Mouse (Mus musculus): ENCODE results near the gene Angptl8.

Gene Angptl8

GRCm38 (mm10) chr9:21816716-21817305 lies 18.5 kb upstream of the Angptl8 start:
- DNase-seq (ENCODE audit: inconsistent ontology term) = no peak

- no peak for DNase-seq (ENCODE audit: inconsistent ontology term)
Observed at GRCm38 (mm10) chr9:21818125-21818524, 17.2 kb upstream of the Angptl8 start.

- no peak for DNase-seq (ENCODE audit: inconsistent ontology term)
Observed at GRCm38 (mm10) chr9:21818561-21818960, 16.7 kb upstream of the Angptl8 start.

- no peak for DNase-seq (ENCODE audit: inconsistent ontology term)
Observed at GRCm38 (mm10) chr9:21819181-21819729, 16.1 kb upstream of the Angptl8 start.

GRCm38 (mm10) chr9:21820183-21820582 lies 15.1 kb upstream of the Angptl8 start:
- DNase-seq (ENCODE audit: inconsistent ontology term) = no peak

GRCm38 (mm10) chr9:21822686-21823085 lies 12.6 kb upstream of the Angptl8 start:
- no peak for DNase-seq (ENCODE audit: inconsistent ontology term)

- DNase-seq (ENCODE audit: inconsistent ontology term) = no peak
Observed at GRCm38 (mm10) chr9:21823957-21824356, 11.4 kb upstream of the Angptl8 start.

- no peak for DNase-seq (ENCODE audit: inconsistent ontology term)
Observed at GRCm38 (mm10) chr9:21824366-21824765, 10.9 kb upstream of the Angptl8 start.

GRCm38 (mm10) chr9:21829834-21830460 lies 5.4 kb upstream of the Angptl8 start:
- DNase-seq (ENCODE audit: inconsistent ontology term) = no peak

GRCm38 (mm10) chr9:21830461-21830850 lies 4.9 kb upstream of the Angptl8 start:
- DNase-seq (ENCODE audit: inconsistent ontology term) = no peak

- DNase-seq (ENCODE audit: inconsistent ontology term) = no peak
Observed at GRCm38 (mm10) chr9:21830936-21831335, 4.4 kb upstream of the Angptl8 start.

GRCm38 (mm10) chr9:21831558-21832240 lies 3.6 kb upstream of the Angptl8 start:
- DNase-seq (ENCODE audit: inconsistent ontology term) = no peak

GRCm38 (mm10) chr9:21837690-21838089 lies 2.4 kb downstream of the Angptl8 start:
- DNase-seq (ENCODE audit: inconsistent ontology term) = no peak

GRCm38 (mm10) chr9:21840115-21840787 lies 4.9 kb downstream of the Angptl8 start:
- DNase-seq (ENCODE audit: inconsistent ontology term) = peak; percentile 27

GRCm38 (mm10) chr9:21841340-21841739 lies 6.0 kb downstream of the Angptl8 start:
- no peak for DNase-seq (ENCODE audit: inconsistent ontology term)

- no peak for DNase-seq (ENCODE audit: inconsistent ontology term)
Observed at GRCm38 (mm10) chr9:21842391-21842790, 7.1 kb downstream of the Angptl8 start.

- no peak for DNase-seq (ENCODE audit: inconsistent ontology term)
Observed at GRCm38 (mm10) chr9:21843086-21843485, 7.8 kb downstream of the Angptl8 start.

- DNase-seq (ENCODE audit: inconsistent ontology term) = no peak
Observed at GRCm38 (mm10) chr9:21845381-21846080, 10.2 kb downstream of the Angptl8 start.

- DNase-seq (ENCODE audit: inconsistent ontology term) = no peak
Observed at GRCm38 (mm10) chr9:21846755-21847341, 11.5 kb downstream of the Angptl8 start.

- DNase-seq (ENCODE audit: inconsistent ontology term) = no peak
Observed at GRCm38 (mm10) chr9:21847425-21847824, 12.1 kb downstream of the Angptl8 start.

GRCm38 (mm10) chr9:21847926-21848325 lies 12.6 kb downstream of the Angptl8 start:
- no peak for DNase-seq (ENCODE audit: inconsistent ontology term)
